Mouse (Mus musculus) kidney, embryonic 16.5 days (tissue): ENCODE results near the gene Zfp933. TPM values are rescaled to one million over a fixed set of nuclear protein-coding genes. Genes with fewer than 3 reads are reported as not detected.

ENCODE experiments used
- polyA plus RNA-seq: library from polyadenylated mRNA; unstranded; fragments of >200 nt; fragmentation: Nextera tagmentation; extraction: Ambion mirVana; gene quantifications from 2 replicates; pipeline ENCODE4 v1.2.1, GENCODE M21; 2015

Zfp933 gene
- polyA plus RNA-seq, 1 experiment from 2014 or later = 5.4 TPM

Other genes starting within 250 kb of the Zfp933 start
- 4.1 and 4.5 TPM in 2 replicates for gene Zfp979, start 205.9 kb downstream of the Zfp933 start, polyA plus RNA-seq
- gene Zfp534, start 145.8 kb downstream of the Zfp933 start, polyA plus RNA-seq = not detected in 2 replicates
- gene Zfp984, start 38.6 kb downstream of the Zfp933 start, polyA plus RNA-seq = 9.9 and 11.0 TPM in 2 replicates
- gene Miip, start 20.4 kb upstream of the Zfp933 start, polyA plus RNA-seq = 55.3 and 55.4 TPM in 2 replicates
- gene Fv1, start 20.6 kb upstream of the Zfp933 start, polyA plus RNA-seq = 12.9 and 13.1 TPM in 2 replicates
- gene Mfn2, start 56.3 kb upstream of the Zfp933 start, polyA plus RNA-seq = 45.4 and 47.1 TPM in 2 replicates
- 58.6 and 61.5 TPM in 2 replicates for gene Plod1, start 88.4 kb upstream of the Zfp933 start, polyA plus RNA-seq
- 10.4 and 13.9 TPM in 2 replicates for gene 2510039O18Rik, start 92.5 kb upstream of the Zfp933 start, polyA plus RNA-seq
- gene Nppb, start 137.4 kb upstream of the Zfp933 start, polyA plus RNA-seq = 0.21 TPM in 1 of 2 replicates, not detected in the other
- 0.41 and 1.00 TPM in 2 replicates for gene Nppa, start 152.4 kb upstream of the Zfp933 start, polyA plus RNA-seq
- gene Clcn6, start 190.5 kb upstream of the Zfp933 start, polyA plus RNA-seq = 6.4 and 6.8 TPM in 2 replicates
- gene Mthfr, start 190.7 kb upstream of the Zfp933 start, polyA plus RNA-seq = 26.5 and 28.1 TPM in 2 replicates
- gene Agtrap, start 239.7 kb upstream of the Zfp933 start, polyA plus RNA-seq = 28.1 and 31.5 TPM in 2 replicates